Mouse (Mus musculus) urinary bladder, postnatal 4 days (tissue): ENCODE results near the gene Zfp433.
"Not testable (repeated sequence)": the region's sequence is repeated elsewhere in the genome, so short reads cannot be mapped to it uniquely, and the experiment has no call there.

Source experiments
- DNase-seq, 2 experiments: peaks; one replicate each; pipeline ENCODE4 v3.0.0; 2021 to 2022; ENCODE audit warnings: low spot score in 2 of 2

The Zfp433 gene

DNA sequence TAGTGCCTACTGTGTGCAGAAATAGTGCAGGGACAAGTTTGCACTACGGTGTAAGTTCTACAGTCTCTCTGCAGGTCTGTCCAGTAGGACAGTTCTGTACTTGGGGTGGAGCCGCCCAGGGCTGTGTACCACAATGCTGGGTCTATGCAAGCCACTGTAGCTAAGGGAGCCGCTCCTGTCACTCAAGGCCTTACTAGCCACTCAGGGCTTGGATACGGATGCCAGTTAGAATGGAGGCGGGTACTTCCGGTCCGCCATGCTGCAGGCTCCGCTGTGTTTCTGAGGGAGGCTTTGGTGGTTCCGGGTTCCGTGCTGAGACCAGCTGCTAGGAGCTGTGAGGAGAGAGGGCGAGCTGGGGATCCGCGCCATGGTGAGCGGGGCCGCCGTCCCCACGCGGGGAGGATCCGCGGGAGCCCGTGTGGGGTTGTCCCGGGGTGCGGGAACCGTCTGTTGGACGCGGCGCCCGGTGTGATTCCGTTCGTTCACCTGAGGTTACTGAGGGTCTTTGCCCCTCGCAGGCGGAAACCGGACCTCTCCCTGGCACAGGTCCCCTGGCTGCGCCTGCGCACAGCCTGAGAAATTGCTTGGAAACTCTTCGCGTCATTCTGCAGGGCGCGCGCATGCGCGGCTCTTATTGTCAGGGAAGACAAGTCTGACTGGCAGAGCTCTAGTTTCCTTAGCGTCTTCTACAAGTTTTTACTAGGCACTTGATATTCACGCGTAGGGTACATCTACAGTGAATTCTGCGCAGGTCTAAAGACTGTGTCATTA is at the start of gene Zfp433:
Gene Zfp433, plus strand, starts transcription at position 295 of the 771 bp plus-strand sequence.
- DNase-seq: not testable (repeated sequence)

DNA sequence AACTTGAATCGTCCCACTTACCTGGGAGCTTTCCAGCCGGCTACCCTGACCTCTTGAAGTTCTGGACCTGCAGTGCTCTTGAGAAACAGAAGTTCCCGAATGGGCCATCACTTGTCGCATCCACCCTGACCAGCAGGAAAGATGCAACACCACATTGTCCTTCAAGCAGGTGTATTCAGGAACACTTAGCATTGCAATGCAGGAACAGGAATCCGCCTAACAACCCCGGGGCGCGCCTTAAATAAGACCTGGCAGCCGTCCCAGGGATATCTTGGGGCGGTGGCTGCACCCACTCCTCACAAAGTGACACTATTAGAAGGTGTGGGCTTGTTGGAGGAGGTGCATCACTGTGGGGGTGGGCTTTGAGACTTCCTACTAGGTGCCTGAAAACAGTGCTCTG is 49.4 kb upstream of the Zfp433 start:
- DNase-seq: no peak

DNA sequence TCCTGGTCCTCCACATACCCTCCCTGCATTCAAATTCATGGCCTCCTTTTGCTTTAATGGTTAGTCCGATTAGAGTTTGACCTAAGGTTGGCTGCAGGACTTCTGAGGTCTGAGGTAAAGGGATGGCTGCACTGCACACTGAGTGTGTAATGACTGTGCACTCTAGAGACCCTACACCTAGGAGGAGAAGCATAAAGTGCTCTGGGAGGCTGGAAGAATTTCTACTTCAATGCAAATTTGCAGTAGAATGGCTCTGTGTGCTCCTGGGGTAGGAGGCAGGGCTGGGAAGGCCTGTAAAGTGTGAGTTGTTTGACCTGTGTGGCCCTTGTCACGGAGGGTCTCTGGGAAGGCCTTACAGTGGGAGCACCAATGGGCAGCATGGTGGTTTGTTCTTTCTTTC is 48.5 kb upstream of the Zfp433 start:
- no peak for DNase-seq

DNA sequence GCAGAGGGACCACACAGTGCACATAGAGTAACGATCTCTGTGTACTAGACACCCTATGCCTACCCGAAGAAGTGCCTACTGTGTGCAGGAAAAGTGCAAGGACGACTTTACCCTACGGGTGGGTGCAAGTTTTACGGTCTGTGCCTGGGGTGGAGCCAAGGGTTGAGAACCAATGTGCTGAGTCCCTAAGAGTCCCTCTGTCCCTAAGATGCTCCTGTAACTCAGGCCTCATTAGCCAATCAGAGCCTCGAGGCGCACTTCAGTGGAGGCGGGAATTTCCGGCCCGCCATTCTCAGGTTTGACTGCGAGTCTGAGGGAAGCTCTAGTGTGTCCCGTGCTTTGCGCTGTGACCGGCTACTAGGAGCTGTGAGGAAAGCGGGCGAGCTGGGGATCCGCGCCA is 17.5 kb upstream of the Zfp433 start:
- not testable (repeated sequence) for DNase-seq

DNA sequence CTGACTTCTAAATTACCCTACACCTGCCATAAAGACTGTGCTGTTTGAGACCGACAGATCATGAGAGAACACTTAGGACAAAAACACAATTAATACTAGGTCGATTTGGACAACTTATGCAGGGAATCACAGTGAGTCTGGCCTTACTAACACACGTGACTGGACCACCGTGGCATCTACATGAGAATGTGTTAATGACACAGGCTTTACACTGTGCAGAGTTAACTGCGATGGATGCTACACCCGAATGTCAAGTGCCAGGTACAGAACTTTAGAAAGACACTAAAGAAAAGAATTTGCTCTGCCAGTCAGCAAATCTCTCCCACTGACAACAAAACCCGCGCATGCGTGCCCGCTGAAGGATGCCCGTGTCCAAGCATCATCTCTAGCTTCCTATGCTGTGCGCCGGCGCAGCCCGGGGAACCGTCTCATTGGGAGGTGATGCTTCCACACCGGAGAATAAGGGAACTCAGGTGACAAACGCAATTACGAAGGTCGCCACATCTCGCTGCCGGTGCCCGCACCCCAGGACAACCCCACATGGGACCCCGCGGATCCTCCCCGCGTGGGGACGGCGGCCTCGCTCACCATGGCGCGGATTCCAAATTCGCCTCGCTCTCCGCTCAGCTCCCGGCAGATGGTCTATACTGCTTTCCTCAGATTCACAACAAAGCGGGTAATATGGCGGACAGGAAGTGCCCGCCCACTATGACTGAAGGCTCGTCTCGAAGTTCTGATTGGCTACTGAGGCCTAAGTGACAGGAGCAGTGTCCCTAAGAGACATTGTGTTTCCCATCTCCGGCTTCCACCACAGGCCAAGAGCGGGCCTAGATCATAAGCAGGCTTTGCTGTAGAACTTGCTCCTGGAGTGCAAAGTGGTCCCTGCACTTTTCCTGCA is 66.1 kb downstream of the Zfp433 start, which contains the start of gene Gm3055:
Gene Gm3055, minus strand, starts transcription at position 656 of the 898 bp plus-strand sequence.
- not testable (repeated sequence) for DNase-seq

DNA sequence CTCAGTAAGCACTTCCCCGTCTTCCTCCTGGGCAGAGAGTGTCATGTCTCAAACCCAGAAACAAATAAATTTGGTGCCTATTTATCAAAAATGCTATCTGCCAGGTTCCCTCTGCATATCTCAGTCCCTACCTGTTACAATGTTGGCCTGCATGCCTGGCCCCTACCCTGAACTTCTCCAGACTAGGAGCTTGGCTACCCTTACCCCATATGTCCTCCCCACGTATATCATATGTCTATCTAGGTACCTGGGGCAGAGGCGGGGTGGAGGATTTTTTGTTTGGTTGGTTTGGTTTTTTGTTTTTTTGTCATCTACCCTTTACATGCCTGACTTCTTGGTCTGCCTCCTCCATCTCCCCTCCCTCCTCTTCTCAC is 66.8 kb downstream of the Zfp433 start:
- DNase-seq: not testable (repeated sequence)
